Mouse (Mus musculus) kidney, embryonic 15.5 days (tissue): ENCODE data around the gene Bola1. TPM values are rescaled to one million over a fixed set of nuclear protein-coding genes. Genes with fewer than 3 reads are reported as not detected.

Experiments
- ATAC-seq: fragments of 200-750 bp; cut with Nextera tagmentation; replicated peaks from 2 replicates; pipeline ENCODE4 v1.8.0; 2017; ENCODE audit warnings: moderate TSS enrichment; ENCODE audit not compliant: low FRiP score
- H3K27ac ChIP-seq: fragments of 300-500 bp; sonication (generic); 2 replicates; pipeline ENCODE4 v1.5.1; 2015; ENCODE audit warnings: mild to moderate bottlenecking, inconsistent platforms
- H3K27me3 ChIP-seq: fragments of 300-500 bp; sonication (generic); 2 replicates; pipeline ENCODE4 v1.6.1; 2015; ENCODE audit warnings: inconsistent platforms
- H3K36me3 ChIP-seq: fragments of 300-500 bp; sonication (generic); 2 replicates; pipeline ENCODE4 v1.6.1; 2015; ENCODE audit warnings: inconsistent platforms
- H3K4me1 ChIP-seq: fragments of 300-500 bp; sonication (generic); 2 replicates; pipeline ENCODE4 v1.6.1; 2015; ENCODE audit warnings: inconsistent platforms
- H3K4me2 ChIP-seq: fragments of 300-500 bp; sonication (generic); 2 replicates; pipeline ENCODE4 v1.6.1; 2015; ENCODE audit warnings: moderate library complexity, mild to moderate bottlenecking, inconsistent platforms
- H3K4me3 ChIP-seq: fragments of 300-500 bp; sonication (generic); replicated peaks from 2 replicates; pipeline ENCODE4 v1.5.1; 2015; ENCODE audit warnings: mild to moderate bottlenecking, inconsistent platforms
- H3K9ac ChIP-seq: fragments of 300-500 bp; sonication (generic); 2 replicates; pipeline ENCODE4 v1.6.1; 2015; ENCODE audit warnings: mild to moderate bottlenecking, inconsistent platforms
- H3K9me3 ChIP-seq: fragments of 300-500 bp; sonication (generic); replicated peaks from 2 replicates; pipeline ENCODE4 v1.6.1; 2016; ENCODE audit warnings: inconsistent platforms
- WGBS: fragments of 180-500 bp; shearing (Covaris S2); methylation state at CpG from one replicate; pipeline ENCODE4 v1.1.7; 2015; ENCODE audit warnings: mixed read lengths; 5-methylcytosine and 5-hydroxymethylcytosine counted together
- microRNA-seq: library from miRNA; unstranded; fragments of <30 nt; microRNA quantifications from one replicate; pipeline ENCODE4, GENCODE M21; 2016
- polyA plus RNA-seq: library from polyadenylated mRNA; unstranded; fragments of >200 nt; fragmentation: Nextera tagmentation; extraction: Ambion mirVana; gene quantifications from 2 replicates; pipeline ENCODE4 v1.2.1, GENCODE M21; 2015

The Bola1 gene
- polyA plus RNA-seq, 1 experiment from 2014 or later: 55.2 TPM

DNA sequence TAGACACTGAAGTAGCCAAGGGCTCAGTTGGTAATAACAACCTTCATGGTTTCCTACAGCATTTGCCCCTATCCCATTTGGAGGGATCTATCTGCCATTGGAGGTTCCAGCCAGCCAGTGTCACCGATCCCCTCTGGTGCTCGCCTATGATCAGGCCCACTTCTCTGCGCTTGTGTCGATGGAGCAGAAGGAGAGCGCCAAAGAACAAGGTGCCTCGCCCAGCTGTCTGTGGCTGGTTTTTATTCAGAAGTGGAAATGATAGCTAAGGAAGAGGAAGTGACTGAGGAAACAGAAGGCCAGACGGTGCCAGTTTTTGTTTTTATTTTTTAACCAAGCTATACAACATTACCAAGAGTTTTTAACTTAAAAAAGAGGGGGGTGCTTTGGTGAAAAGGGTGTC lies 67.7 kb downstream of the Bola1 start:
- H3K4me2 ChIP-seq: no peak overlapping the region
- no peak for ATAC-seq
- no peak overlapping the region for H3K27ac ChIP-seq
- WGBS: 89% methylated on average over 7 of the region's 7 CpGs
- H3K9ac ChIP-seq: no peak overlapping the region
- no peak overlapping the region for H3K4me3 ChIP-seq
- H3K36me3 ChIP-seq: peaks cover 72% of the 10 kb centered on the region
- no peaks in the 10 kb centered on the region for H3K4me1 ChIP-seq
- no peaks in the 10 kb centered on the region for H3K27me3 ChIP-seq
- no peaks in the 10 kb centered on the region for H3K9me3 ChIP-seq

GRCm38 (mm10) chr3:96147950-96148349 lies 71.6 kb downstream of the Bola1 start:
- H3K9me3 ChIP-seq: no peaks in the 10 kb centered on the region
- H3K4me1 ChIP-seq: no peaks in the 10 kb centered on the region
- no peak overlapping the region for H3K4me2 ChIP-seq
- ATAC-seq: no peak
- H3K27ac ChIP-seq: no peak overlapping the region
- H3K27me3 ChIP-seq: no peaks in the 10 kb centered on the region
- H3K9ac ChIP-seq: no peak overlapping the region
- no peak overlapping the region for H3K4me3 ChIP-seq
- 21% methylated on average over 5 of the region's 5 CpGs for WGBS
- peaks cover 71% of the 10 kb centered on the region for H3K36me3 ChIP-seq

Small RNA genes lying within 50 kb of the gene (microRNA-seq; reads per million reads assigned to microRNA genes)
- gene Gm44492: 0.44 reads per million
- not detected for gene Gm47311
- not detected for gene Gm47313

Other genes starting within 250 kb of the Bola1 start
- gene Plekho1, start 223.7 kb downstream of the Bola1 start, polyA plus RNA-seq: 43.5 and 44.2 TPM in 2 replicates
- 39.0 and 39.1 TPM in 2 replicates for gene Vps45, start 161.2 kb downstream of the Bola1 start, polyA plus RNA-seq
- gene Otud7b, start 115.2 kb downstream of the Bola1 start, polyA plus RNA-seq: 21.0 and 22.0 TPM in 2 replicates
- gene Mtmr11, start 57.7 kb downstream of the Bola1 start, polyA plus RNA-seq: 24.6 and 29.7 TPM in 2 replicates
- gene Sf3b4, start 47.4 kb downstream of the Bola1 start, polyA plus RNA-seq: 184 and 193 TPM in 2 replicates
- 3.0 and 4.9 TPM in 2 replicates for gene Sv2a, start 38.6 kb downstream of the Bola1 start, polyA plus RNA-seq
- gene Hist2h2ab, start 156 bp upstream of the Bola1 start, polyA plus RNA-seq: 0.86 and 0.90 TPM in 2 replicates
- gene Hist2h2ac, start 1.2 kb upstream of the Bola1 start, polyA plus RNA-seq: 10.8 and 11.3 TPM in 2 replicates
- gene Hist2h2be, start 1.4 kb upstream of the Bola1 start, polyA plus RNA-seq: 12.2 and 12.6 TPM in 2 replicates
- 7.9 TPM in 2 replicates for gene Hist2h3c2, start 19.4 kb upstream of the Bola1 start, polyA plus RNA-seq
- 42.2 and 50.0 TPM in 2 replicates for gene Hist2h2aa2, start 20.6 kb upstream of the Bola1 start, polyA plus RNA-seq
- gene Hist2h2aa1, start 25.8 kb upstream of the Bola1 start, polyA plus RNA-seq: 28.0 and 29.7 TPM in 2 replicates
- 0.55 and 1.2 TPM in 2 replicates for gene Hist2h3c1, start 27.0 kb upstream of the Bola1 start, polyA plus RNA-seq
- gene Hist2h4, start 43.6 kb upstream of the Bola1 start, polyA plus RNA-seq: 11.6 and 14.3 TPM in 2 replicates
- gene Hist2h3b, start 48.9 kb upstream of the Bola1 start, polyA plus RNA-seq: 59.3 and 75.1 TPM in 2 replicates
- 12.8 and 17.8 TPM in 2 replicates for gene Hist2h2bb, start 50.0 kb upstream of the Bola1 start, polyA plus RNA-seq
- 1.7 TPM in 2 replicates for gene Fcgr1, start 74.3 kb upstream of the Bola1 start, polyA plus RNA-seq
- 0.15 TPM in 1 of 2 replicates, not detected in the other for gene BC107364, start 232.6 kb upstream of the Bola1 start, polyA plus RNA-seq